Mouse (Mus musculus) liver, embryonic 16.5 days (tissue): ENCODE data around the gene Krcc1. TPM values are rescaled to one million over a fixed set of nuclear protein-coding genes. Genes with fewer than 3 reads are reported as not detected.

Experiments
- ATAC-seq: fragments of 200-750 bp; cut with Nextera tagmentation; 2 replicates; pipeline ENCODE4 v1.8.0; 2017; ENCODE audit warnings: low read depth, mild to moderate bottlenecking, moderate number of reproducible peaks, moderate library complexity
- H3K27ac ChIP-seq: fragments of 300-500 bp; sonication (generic); 2 replicates; pipeline ENCODE4 v1.5.1; 2014; ENCODE audit warnings: mild to moderate bottlenecking, low read length
- H3K27me3 ChIP-seq: fragments of 300-500 bp; sonication (generic); 2 replicates; pipeline ENCODE4 v1.6.1; 2014; ENCODE audit warnings: low read depth, low read length, mixed read lengths; ENCODE audit not compliant: control insufficient read depth, insufficient read depth
- H3K36me3 ChIP-seq: fragments of 300-500 bp; sonication (generic); 2 replicates; pipeline ENCODE4 v1.6.1; 2014; ENCODE audit warnings: mild to moderate bottlenecking; ENCODE audit not compliant: control insufficient read depth, insufficient read depth
- H3K4me1 ChIP-seq: fragments of 300-500 bp; sonication (generic); 2 replicates; pipeline ENCODE4 v1.6.1; 2014; ENCODE audit warnings: low read depth, low read length, mixed read lengths; ENCODE audit not compliant: control insufficient read depth
- H3K4me2 ChIP-seq: fragments of 300-500 bp; sonication (generic); 2 replicates; pipeline ENCODE4 v1.6.1; 2014; ENCODE audit warnings: low read depth, low read length, mixed read lengths
- H3K4me3 ChIP-seq: fragments of 300-500 bp; sonication (generic); 2 replicates; pipeline ENCODE4 v1.5.1; 2014; ENCODE audit warnings: low read depth, mild to moderate bottlenecking, low read length
- H3K9ac ChIP-seq: fragments of 300-500 bp; sonication (generic); 2 replicates; pipeline ENCODE4 v1.6.1; 2014; ENCODE audit warnings: low read depth, low read length
- H3K9me3 ChIP-seq: fragments of 300-500 bp; sonication (generic); replicated peaks from 2 replicates; pipeline ENCODE4 v1.6.1; 2016; ENCODE audit warnings: low read length; ENCODE audit not compliant: control insufficient read depth
- WGBS: fragments of 180-500 bp; shearing (Covaris S2); extraction: QIAGEN DNeasy Blood & Tissue Kit; methylation state at CpG from one replicate; pipeline ENCODE4 v1.1.7; 2014; ENCODE audit not compliant: insufficient replicate concordance; 5-methylcytosine and 5-hydroxymethylcytosine counted together
- microRNA-seq: library from miRNA; unstranded; fragments of <30 nt; microRNA quantifications from one replicate; pipeline ENCODE4, GENCODE M21; 2016
- polyA plus RNA-seq: library from polyadenylated mRNA; unstranded; fragments of >200 nt; fragmentation: Nextera tagmentation; extraction: Ambion mirVana; gene quantifications from 2 replicates; pipeline ENCODE4 v1.2.1, GENCODE M21; 2015

Gene Krcc1
- polyA plus RNA-seq, 1 experiment from 2014 or later = 24.5 TPM

- Histone ChIP-seq H3K4me2 (no peak overlapping the region), H3K4me1 (no peaks in the 10 kb centered on the region), H3K36me3 (no peaks in the 10 kb centered on the region), H3K4me3 (no peak overlapping the region), H3K27ac (no peak overlapping the region), H3K9me3 (no peaks in the 10 kb centered on the region), H3K9ac (no peak overlapping the region), H3K27me3 (no peaks in the 10 kb centered on the region)
- 66% methylated on average over 11 of the region's 11 CpGs for WGBS
- no peak for ATAC-seq
Observed at GRCm38 (mm10) chr6:71332236-71332965, 60.9 kb downstream of the Krcc1 start.

GRCm38 (mm10) chr6:71333031-71333430 is 61.6 kb downstream of the Krcc1 start:
- WGBS = 59% methylated on average over 3 of the region's 3 CpGs
- no peak for ATAC-seq
- Histone ChIP-seq H3K9me3 (no peaks in the 10 kb centered on the region), H3K9ac (no peak overlapping the region), H3K27me3 (no peaks in the 10 kb centered on the region), H3K4me1 (no peaks in the 10 kb centered on the region), H3K4me2 (no peak overlapping the region), H3K27ac (no peak overlapping the region), H3K36me3 (no peaks in the 10 kb centered on the region), H3K4me3 (no peak overlapping the region)

DNA sequence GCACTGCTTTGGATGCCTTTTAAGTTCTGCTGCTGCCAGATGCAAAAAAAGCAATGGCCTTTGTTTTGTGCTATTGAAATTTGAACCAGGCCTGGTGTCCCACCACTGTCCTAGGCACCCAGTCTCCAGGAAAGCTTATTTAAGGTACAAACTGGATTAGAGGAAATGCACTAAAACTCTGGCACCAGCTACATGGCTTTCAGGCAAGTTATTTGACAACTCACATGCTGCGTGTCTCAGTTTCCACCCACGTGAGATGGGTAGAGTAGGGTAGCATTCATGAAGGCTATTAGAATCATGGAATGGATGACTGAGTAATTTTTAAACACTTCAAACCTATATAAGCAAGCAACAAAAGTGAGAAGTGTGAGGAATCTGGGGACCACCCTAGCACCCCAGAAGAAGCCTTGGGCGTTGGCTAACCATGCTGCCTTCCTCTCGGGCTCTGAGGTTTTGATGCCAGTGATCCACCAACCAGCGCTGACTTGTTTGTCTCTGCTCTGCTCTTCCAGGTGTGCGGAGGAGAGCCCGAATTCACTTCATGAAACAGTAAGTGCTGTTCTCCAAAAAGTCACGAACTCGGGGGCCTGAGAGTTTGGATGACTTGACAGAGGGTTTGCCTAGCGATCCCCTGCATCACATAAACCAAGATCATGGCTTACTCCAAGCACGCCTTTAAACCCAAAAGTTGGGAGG is 62.2 kb downstream of the Krcc1 start:
- H3K9ac ChIP-seq = no peak overlapping the region
- no peak for ATAC-seq
- 65% methylated on average over 11 of the region's 11 CpGs for WGBS

More for the DNA sequence above, 62.2 kb downstream of the Krcc1 start:
- no peaks in the 10 kb centered on the region for H3K27me3 ChIP-seq
- H3K36me3 ChIP-seq = no peaks in the 10 kb centered on the region
- H3K4me3 ChIP-seq = no peak overlapping the region
- no peak overlapping the region for H3K4me2 ChIP-seq
- no peaks in the 10 kb centered on the region for H3K9me3 ChIP-seq
- H3K4me1 ChIP-seq = no peaks in the 10 kb centered on the region
- no peak overlapping the region for H3K27ac ChIP-seq

Small RNA genes lying within 50 kb of the gene (microRNA-seq; reads per million reads assigned to microRNA genes)
- gene Mir8112 = 14.0 reads per million, percentile 32 among the genes with 10 or more reads in this experiment

Other genes starting within 250 kb of the Krcc1 start
- 18.9 and 20.3 TPM in 2 replicates for gene Thnsl2, start 127.2 kb upstream of the Krcc1 start, polyA plus RNA-seq
- 679 TPM in 2 replicates for gene Fabp1, start 71.8 kb upstream of the Krcc1 start, polyA plus RNA-seq
- 0.47 and 0.64 TPM in 2 replicates for gene Smyd1, start 50.6 kb downstream of the Krcc1 start, polyA plus RNA-seq
- gene Cd8b1, start 51.1 kb downstream of the Krcc1 start, polyA plus RNA-seq = 0.07 TPM in 1 of 2 replicates, not detected in the other
- gene Cd8a, start 101.8 kb downstream of the Krcc1 start, polyA plus RNA-seq = not detected in 2 replicates
- gene Rmnd5a, start 169.0 kb downstream of the Krcc1 start, polyA plus RNA-seq = 5.2 and 5.9 TPM in 2 replicates
- gene Rnf103, start 222.2 kb downstream of the Krcc1 start, polyA plus RNA-seq = 3.8 and 6.5 TPM in 2 replicates